Comparison of ENCODE assay signal across 9 mouse cellular contexts in the genomic region with DNA sequence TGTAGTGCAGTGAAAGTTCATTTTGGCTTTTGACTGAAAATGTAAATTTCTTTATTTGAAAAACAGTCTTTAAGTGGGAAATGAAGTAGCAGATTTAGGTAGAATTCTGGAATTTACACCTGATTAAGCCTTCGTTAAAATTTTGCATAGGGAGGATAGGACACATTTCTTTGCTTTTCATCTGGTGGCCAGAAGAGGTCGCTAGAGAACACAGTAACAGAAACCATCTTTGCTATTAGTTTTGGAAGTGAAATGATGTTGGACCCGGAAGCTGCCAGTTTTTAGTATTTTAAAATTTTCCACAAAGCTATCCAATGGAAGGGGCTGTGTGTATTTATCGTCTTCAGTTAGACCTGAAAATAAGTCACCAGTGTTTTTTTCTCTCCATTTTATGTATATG. TPM values are rescaled to one million over a fixed set of nuclear protein-coding genes. Genes with fewer than 3 reads are reported as not detected.
DNase-seq lines count a peak whose midpoint lies in the region; TF ChIP-seq lines count a peak whose summit lies in the region.
"Had no signal": no experiment of that assay in that cellular context is flagged by ENCODE, and none has a peak within 500 bp of the region (broad histone marks: within the 10 kb centered on the region; RNA-seq: fewer than 3 reads in every experiment).

No protein-coding gene starts in this region.

- TF ChIP-seq CTCF in layer of hippocampus, adult 2 months (conservative IDR thresholded peaks at IDR 0.05): peak; percentile 94

- peak; percentile 67 to 74 for DNase-seq in cerebellum, adult 18-20 months
- no peak for DNase-seq in cerebellum, postnatal 4 days (ENCODE audit: low spot score in 2 of 2)
- DNase-seq in layer of hippocampus, adult 2 months (ENCODE audit: low spot score in 2 of 2): peak; percentile 53 to 60
- DNase-seq in layer of hippocampus, postnatal 36 days: no peak
- DNase-seq in B cell, adult 2 months: peak; percentile 51 to 56
- DNase-seq in cerebellum, postnatal 25 days: peak; percentile 49 to 72
- DNase-seq in mesoderm, embryonic 11.5 days (ENCODE audit: low read depth, low spot score): peak; percentile 43
- DNase-seq in adrenal gland, postnatal 25 days: no peak

- H3K4me3 ChIP-seq in layer of hippocampus, adult 2 months: no peak overlapping the region
- H3K4me3 ChIP-seq: liver, embryonic 15.5 days had no signal

- no peak overlapping the region for H3K27ac ChIP-seq in layer of hippocampus, adult 2 months
- H3K27ac ChIP-seq: liver, embryonic 15.5 days had no signal

RNA-seq across cellular contexts. Expression of a gene that starts 20.1 kb away (rescaled TPM):
- total RNA-seq in layer of hippocampus, adult 2 months (2021): 10 to 100 TPM; 16.2 to 17.7 TPM
- 10 to 100 TPM; 15.2 to 18.2 TPM for total RNA-seq in layer of hippocampus, postnatal 36 days (2021)
- total RNA-seq in adrenal gland, postnatal 25 days (2021): 32.0 and 34.1 TPM in 2 replicates

RNA-seq across cellular contexts. Expression of a gene that starts 20.2 kb away (rescaled TPM):
- 10 to 100 TPM; 76.5 to 81.9 TPM for total RNA-seq in layer of hippocampus, adult 2 months (2021)
- 10 to 100 TPM; 76.4 to 78.2 TPM for total RNA-seq in layer of hippocampus, postnatal 36 days (2021)
- total RNA-seq in adrenal gland, postnatal 25 days (2021): 104 and 110 TPM in 2 replicates

RNA-seq across cellular contexts. Expression of a gene that starts 58.6 kb away (rescaled TPM):
- total RNA-seq in layer of hippocampus, adult 2 months (2021): 10 to 100 TPM; 39.7 to 41.4 TPM
- 10 to 100 TPM; 39.0 to 41.0 TPM for total RNA-seq in layer of hippocampus, postnatal 36 days (2021)
- 42.0 and 53.0 TPM in 2 replicates for total RNA-seq in adrenal gland, postnatal 25 days (2021)

Comparison
In these comparisons a context has a peak if more than half of its experiments do, and no peak if none do; other contexts are left out.
1. DNase-seq: peak in cerebellum, adult 18-20 months (2 of 2), layer of hippocampus, adult 2 months (2 of 2), B cell, adult 2 months (2 of 2), cerebellum, postnatal 25 days (2 of 2) and mesoderm, embryonic 11.5 days (single experiment); none in cerebellum, postnatal 4 days (0 of 2), layer of hippocampus, postnatal 36 days (0 of 2) and adrenal gland, postnatal 25 days (single experiment).